Mouse (Mus musculus) CD4-positive, CD25-positive, alpha-beta regulatory T cell (primary cell): ENCODE data around the gene Tsga10. TPM values are rescaled to one million over a fixed set of nuclear protein-coding genes. Genes with fewer than 3 reads are reported as not detected.

Experiments used
- polyA plus RNA-seq: library from polyadenylated mRNA; unstranded; fragments of 100-300 nt; shearing (Covaris generic); gene quantifications from one replicate; pipeline ENCODE4 v1.2.1, GENCODE M21; 2017

Gene Tsga10
- 2.9 TPM for polyA plus RNA-seq

DNA sequence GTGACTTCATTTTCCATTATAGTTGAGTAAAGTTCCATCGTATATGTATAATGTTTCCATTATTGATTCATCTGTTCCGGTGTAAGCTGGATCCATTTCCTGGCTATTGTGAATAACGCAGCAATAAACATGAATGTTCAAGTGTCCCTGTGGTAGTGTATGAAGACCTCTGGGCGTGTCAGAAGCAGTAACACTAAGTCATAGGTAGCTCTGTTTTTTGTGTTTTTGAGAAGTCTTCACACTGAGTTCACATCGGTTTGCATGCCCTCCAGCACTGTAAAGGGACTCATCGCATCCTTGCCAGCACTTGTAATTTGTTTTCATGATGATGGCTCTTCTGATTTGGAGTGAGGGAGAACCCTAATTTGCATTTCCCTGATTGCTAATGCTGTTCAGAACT, at the start of gene Tsga10:
Tsga10 (minus strand) TSS at position 144 of the 400 bp plus-strand sequence.

DNA sequence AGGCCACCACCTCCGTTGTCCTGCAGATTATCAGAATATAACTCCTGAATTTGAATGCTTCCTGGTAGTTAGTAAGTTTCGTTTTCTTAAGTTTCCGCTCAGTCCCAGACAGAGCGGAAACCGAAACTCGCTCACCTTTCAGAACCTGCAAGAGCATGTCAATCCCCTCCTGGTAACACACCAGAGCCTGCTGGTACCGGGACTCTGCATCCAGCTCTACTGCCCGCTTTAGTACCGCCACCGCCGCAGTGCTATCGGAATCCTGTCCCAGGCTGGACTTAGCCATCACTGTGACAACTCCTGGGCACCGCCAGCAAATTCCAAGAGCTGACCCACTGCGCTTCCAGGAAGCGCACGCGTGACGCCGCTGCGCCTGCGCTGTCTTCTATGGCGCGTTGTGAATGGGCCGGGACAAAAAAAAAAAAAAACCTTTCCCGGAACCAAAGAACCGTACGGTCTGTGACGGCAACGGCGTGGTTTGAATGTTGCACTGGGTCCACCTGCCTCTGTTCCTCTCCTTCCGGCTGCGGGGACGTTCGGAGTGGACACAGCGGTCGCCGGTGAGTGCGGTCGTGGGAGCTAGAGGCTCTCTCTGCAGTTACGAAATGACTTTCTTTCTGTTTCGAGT, 23.9 kb upstream of the Tsga10 start, which contains the start of the genes Mitd1 and Mrpl30:
Mitd1 (minus strand) TSS at position 387 of the 628 bp plus-strand sequence.
Mrpl30 (plus strand) TSS at position 453 of the 628 bp plus-strand sequence.

GRCm38 (mm10) chr1:37871704-37872103, 5.5 kb upstream of the Tsga10 start, which contains the start of gene Lipt1:
Lipt1 (plus strand) TSS chr1:37871738.

DNA sequence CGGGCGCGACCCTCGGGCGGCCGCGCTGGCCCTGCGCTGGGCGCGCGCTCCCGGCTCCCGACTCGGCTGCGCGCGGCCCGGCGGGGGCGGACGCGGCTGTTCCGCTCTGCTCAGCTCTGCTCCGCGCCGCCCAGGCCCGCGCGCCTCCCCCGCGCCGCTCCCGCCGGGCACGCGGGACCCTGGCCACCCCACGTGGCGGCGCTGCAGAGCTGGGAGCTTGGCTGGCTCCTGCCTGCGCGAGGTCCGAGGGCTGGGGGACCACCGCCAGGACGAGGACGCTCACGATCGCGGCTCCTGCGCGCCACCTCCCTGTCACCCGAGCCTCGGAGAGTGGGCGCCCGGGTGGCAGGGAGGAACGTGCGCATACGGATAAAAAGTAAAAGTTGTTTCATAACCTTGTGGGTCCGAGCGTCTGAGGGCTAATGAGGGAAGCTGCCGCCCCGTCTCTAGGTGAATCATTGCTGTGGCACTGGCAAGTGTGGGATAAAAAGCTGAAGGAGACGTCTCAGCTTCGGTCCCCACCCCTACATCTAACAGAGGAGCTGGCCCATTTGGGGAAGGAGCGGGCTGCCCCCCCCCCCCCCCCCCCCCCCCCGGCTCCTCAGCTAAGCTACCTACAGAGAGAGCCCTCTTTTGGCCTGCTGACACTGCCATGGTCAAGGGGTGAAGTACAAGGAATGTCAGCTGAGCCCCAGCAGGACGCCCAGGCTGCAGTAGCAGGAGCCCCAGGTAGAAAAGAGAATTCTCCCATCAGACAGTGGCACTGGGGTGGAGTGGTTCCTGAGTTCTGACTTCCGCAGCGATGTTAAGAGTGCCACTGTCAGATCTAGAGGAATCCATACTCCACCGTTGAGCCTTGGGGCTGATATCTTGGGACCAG, 146.2 kb downstream of the Tsga10 start, which contains the start of gene 2010300C02Rik:
2010300C02Rik (minus strand) TSS at position 325 of the 880 bp plus-strand sequence.

Other genes with a start within 250 kb of the Tsga10 start
- 0.79 TPM for gene 2010300C02Rik, start 146.3 kb downstream of the Tsga10 start, polyA plus RNA-seq
- 7.8 TPM for gene Lipt1, start 5.3 kb upstream of the Tsga10 start, polyA plus RNA-seq
- gene Mitd1, start 24.0 kb upstream of the Tsga10 start, polyA plus RNA-seq: 94.9 TPM
- 169 TPM for gene Mrpl30, start 24.0 kb upstream of the Tsga10 start, polyA plus RNA-seq
- gene Lyg2, start 50.1 kb upstream of the Tsga10 start, polyA plus RNA-seq: not detected
- not detected for gene Lyg1, start 91.3 kb upstream of the Tsga10 start, polyA plus RNA-seq
- gene Txndc9, start 131.5 kb upstream of the Tsga10 start, polyA plus RNA-seq: 103 TPM
- gene Eif5b, start 131.6 kb upstream of the Tsga10 start, polyA plus RNA-seq: 18.2 TPM